Mouse (Mus musculus) naive thymus-derived CD4-positive, alpha-beta T cell, adult 2 months (primary cell): ENCODE measurements around the gene Pisd.
"Not testable (repeated sequence)": the region's sequence is repeated elsewhere in the genome, so short reads cannot be mapped to it uniquely, and the experiment has no call there.

Source experiments
- DNase-seq: peaks from one replicate; pipeline ENCODE4 v3.0.0-alpha.2; 2011; ENCODE audit warnings: low read depth

The Pisd gene

GRCm38 (mm10) chr5:32785313-32785915 lies at the start of gene Pisd:
Gene Pisd, minus strand, starts transcription at chr5:32785646.
- peak; percentile 96 for DNase-seq

DNA sequence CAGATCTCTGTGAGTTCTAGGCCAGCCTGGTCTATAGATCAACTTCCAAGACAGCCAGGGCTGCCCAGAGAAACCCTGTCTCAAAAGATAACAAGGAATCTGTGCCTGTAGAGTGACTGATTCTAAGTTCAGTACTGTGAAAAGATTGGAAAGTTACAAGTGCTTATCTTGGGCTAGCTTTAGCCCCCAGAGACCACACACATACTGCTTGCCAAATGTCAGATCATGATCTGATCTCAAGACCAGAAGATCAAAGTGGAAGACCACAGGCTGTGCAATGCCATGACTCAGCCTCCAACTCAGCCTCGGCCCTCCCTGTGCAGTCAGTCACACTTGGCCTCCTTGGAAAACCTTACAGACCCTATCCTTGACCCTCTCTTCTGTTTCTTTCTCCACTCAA lies 49.1 kb upstream of the Pisd start:
- DNase-seq, result no peak

- no peak for DNase-seq
Measured at GRCm38 (mm10) chr5:32830054-32830453, 44.6 kb upstream of the Pisd start.

DNA sequence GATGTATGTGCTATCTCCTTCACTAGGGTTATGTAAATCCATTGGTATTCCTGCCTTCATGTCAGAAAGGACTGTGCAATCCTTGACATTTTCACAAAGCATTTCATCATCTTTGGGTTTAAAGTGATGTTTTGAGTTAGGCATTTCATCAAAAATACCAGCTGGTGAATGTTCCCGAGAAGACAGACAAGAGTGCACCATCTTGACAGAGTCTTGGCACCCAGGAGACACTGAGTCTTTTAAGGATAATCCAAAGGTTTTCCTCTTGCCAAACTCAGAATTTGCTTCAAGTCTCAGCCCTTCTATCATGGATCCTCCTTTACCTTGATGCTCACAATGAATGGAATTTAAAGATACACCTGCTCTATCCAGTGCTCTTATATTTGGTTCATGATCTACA lies 43.3 kb upstream of the Pisd start:
- not testable (repeated sequence) for DNase-seq

GRCm38 (mm10) chr5:32827009-32827408 lies 41.6 kb upstream of the Pisd start, which contains the start of gene Gm20671:
Gene Gm20671, minus strand, starts transcription at chr5:32827109.
- DNase-seq, result no peak

DNA sequence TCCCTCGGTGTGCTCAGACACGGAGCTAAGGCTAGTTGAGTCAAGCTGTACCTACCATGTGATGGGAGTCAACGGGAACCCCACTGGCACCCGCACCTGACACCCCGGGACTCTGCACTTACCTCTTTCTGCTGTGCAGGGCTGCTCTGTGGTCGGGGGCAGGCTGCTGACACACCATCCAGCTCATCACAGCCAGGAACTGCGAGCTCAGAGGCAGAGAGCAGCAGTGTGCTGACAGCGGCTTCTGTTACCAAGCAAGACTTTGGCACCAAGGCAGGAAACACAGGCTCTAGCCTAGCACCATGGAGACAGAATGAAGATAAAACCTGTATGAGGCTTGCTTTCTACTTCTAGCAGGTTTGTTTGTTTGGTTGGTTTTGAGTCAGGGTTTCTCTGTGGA lies 35.0 kb upstream of the Pisd start:
- DNase-seq, result no peak

DNA sequence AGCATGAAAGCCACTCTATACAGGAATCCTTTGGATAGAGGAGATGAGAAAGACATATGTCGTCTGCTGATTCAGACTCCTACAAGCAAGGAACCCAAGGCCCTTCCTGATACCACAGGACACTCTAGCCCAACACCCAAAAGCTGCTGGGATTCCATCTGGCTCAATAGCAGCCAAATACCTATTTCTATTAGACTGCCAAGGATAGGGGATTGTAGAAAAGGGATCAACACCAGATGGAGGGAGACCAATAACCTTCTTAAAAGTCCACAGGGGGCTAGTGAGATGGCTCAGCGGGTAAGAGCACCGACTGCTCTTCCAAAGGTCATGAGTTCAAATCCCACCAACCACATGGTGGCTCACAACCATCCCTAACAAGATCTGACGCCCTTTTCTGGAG lies 29.9 kb upstream of the Pisd start:
- no peak for DNase-seq

DNA sequence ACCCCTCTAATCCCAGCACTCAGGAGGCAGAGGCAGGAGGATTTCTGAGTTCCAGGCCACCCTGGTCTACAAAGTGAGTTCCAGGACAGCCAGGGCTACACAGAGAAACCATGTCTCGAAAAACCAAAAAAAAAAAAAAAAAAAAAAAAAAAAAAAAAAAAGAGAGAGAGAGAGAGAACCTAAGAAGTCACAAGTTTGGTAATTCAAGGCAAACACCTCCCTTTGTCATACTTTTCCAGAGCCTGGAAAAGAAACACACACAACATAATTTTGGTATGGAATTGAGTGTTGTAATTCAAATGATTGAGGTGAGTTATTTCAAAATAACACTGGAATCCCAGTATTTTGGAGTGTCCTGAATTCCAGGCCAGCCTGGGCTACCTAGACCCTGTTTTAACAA lies 1.0 kb upstream of the Pisd start:
- not testable (repeated sequence) for DNase-seq

GRCm38 (mm10) chr5:32784726-32785125 lies 720 bp downstream of the Pisd start:
- DNase-seq, result no peak

- DNase-seq, result no peak
Measured at GRCm38 (mm10) chr5:32781596-32781995, 3.9 kb downstream of the Pisd start.

- DNase-seq, result no peak
Measured at GRCm38 (mm10) chr5:32778168-32778567, 7.3 kb downstream of the Pisd start.

DNA sequence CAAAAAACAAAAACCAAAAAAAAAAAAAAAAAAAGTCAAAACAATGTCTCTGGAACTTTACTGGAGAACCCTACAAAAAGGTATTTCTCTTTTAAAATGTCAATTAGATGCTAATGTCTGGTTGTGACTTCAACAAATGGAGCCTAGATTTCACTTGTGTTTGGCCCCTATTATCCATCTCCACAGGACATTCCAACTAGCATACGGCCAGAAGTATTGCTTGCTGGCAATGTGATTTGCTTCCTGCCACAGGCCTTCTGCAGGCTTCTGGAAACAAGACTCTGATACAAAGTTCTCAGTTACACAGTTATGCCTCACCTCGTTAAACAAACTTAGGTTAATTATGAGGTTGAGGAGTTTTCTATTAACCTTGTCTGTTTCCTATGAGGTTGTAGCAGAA lies 13.1 kb downstream of the Pisd start:
- DNase-seq, result no peak

- peak; percentile 53 for DNase-seq
Measured at GRCm38 (mm10) chr5:32767636-32768373, 17.6 kb downstream of the Pisd start.

DNA sequence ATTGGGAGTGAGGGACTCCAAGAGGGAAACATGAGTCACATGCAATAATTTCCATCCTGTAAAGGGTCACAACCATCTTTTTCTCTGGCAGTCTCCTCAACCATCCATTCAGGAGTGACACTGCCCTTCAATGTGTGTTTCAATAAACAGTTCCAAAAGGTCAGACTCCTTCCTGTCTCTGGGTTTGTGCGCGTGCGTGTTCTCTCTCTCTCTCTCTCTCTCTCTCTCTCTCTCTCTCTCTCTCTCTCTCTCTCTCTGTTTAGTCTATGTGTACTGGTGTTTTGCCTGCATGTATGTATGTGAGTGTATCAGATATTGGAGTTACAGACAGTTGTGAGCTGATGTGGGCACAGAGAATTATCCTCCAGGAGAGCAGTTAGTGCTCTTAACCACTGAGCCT lies 18.4 kb downstream of the Pisd start:
- DNase-seq, result peak; percentile 43

GRCm38 (mm10) chr5:32761566-32762140 lies 23.8 kb downstream of the Pisd start:
- DNase-seq, result no peak

- DNase-seq, result no peak
Measured at GRCm38 (mm10) chr5:32760787-32761186, 24.7 kb downstream of the Pisd start.

DNA sequence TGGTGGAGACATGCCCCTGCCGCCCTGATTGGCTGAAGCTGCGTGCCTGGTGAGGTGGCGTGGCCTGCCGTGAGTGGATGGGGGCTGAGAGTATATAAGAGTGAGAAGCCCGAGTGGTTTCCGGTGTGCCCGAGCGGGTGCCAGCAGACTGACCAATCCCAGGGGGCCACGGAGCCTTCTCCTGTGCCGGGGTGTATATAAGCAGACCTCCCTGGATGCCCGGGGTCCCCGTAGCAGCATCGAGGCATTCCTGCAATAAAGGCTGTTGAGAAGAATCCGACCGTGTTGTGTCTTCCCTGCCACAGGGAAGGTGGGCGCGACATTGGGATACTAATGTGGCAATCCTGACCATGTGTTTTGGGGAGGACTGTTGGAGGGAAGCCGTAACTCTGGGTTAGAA lies 25.1 kb downstream of the Pisd start:
- DNase-seq, result not testable (repeated sequence)

- no peak for DNase-seq
Measured at GRCm38 (mm10) chr5:32759662-32760061, 25.8 kb downstream of the Pisd start.

GRCm38 (mm10) chr5:32756141-32756540 lies 29.3 kb downstream of the Pisd start:
- no peak for DNase-seq

DNA sequence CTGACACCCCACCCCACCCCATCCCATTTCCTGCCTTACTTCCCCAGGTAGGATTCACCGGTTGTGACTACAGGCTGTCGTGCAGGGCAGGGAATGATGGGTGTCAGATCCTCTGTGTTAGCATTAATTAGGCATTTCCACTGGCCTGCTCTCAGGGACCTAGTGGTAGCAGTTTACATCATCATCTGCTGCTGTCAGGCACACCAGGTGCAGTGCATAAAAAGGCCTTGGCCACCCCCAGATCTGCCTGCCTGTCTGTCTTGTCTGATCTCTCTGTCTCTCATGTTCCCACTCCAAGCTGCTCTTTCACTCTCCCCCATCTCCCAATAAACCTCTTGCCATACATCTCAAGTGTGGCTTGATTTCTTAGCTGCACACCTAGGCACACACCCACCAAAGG lies 33.7 kb downstream of the Pisd start:
- no peak for DNase-seq

GRCm38 (mm10) chr5:32748936-32749335 lies 36.5 kb downstream of the Pisd start:
- DNase-seq, result no peak

DNA sequence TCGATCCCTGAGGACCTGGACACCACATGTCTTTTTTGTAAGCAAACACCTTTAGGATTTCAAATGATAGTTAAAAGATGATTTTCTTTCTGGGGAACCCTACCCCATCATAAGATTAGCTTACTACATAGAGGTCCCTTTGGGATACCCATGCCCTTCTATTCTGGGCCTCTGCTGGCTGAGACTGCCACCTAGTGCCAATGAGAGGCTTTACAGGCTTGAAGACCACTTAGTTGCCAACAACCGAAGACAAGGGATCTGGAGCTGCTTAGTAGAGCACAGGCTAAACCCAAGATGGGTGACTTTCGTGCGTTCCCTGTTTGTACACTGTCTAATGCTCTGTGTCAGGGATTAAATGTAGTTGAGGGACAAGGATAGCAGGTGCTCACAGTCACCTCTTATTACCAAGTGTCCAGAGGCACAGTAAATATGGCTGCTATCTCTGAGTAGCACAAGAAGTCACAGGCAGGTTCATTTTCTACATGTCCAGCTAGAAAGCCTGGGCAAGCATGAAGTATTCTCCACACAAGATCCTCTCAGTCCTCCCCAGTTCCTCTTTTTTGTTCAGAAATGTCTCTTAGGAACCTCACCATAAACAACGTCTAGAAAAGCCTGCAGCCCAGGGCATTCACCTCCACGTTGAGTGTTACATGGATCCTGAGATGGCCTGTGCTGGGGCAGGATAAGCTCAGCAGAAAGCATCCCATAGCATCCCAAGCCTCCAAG lies 37.6 kb downstream of the Pisd start:
- DNase-seq, result peak; percentile 57
